Mouse (Mus musculus) embryonic facial prominence, embryonic 14.5 days (tissue): ENCODE data around the gene Rpl28. TPM values are rescaled to one million over a fixed set of nuclear protein-coding genes. Genes with fewer than 3 reads are reported as not detected.

Experiments
- ATAC-seq: fragments of 200-750 bp; cut with Nextera tagmentation; 2 replicates; pipeline ENCODE4 v1.8.0; 2017; ENCODE audit warnings: low read depth, moderate number of reproducible peaks, moderate TSS enrichment
- DNase-seq: peaks from one replicate; pipeline ENCODE4 v3.0.0-alpha.2; 2015; ENCODE audit warnings: low spot score
- H3K27ac ChIP-seq: fragments of 300-500 bp; sonication (generic); replicated peaks from 2 replicates; pipeline ENCODE4 v1.5.1; 2014; ENCODE audit warnings: low read depth, mild to moderate bottlenecking, low read length, moderate library complexity
- H3K27me3 ChIP-seq: fragments of 300-500 bp; sonication (generic); replicated peaks from 2 replicates; pipeline ENCODE4 v1.6.1; 2014; ENCODE audit warnings: low read length; ENCODE audit not compliant: control insufficient read depth, insufficient read depth
- H3K36me3 ChIP-seq: fragments of 300-500 bp; sonication (generic); 2 replicates; pipeline ENCODE4 v1.6.1; 2014; ENCODE audit warnings: low read length, mixed read lengths; ENCODE audit not compliant: control insufficient read depth, insufficient read depth
- H3K4me1 ChIP-seq: fragments of 300-500 bp; sonication (generic); 2 replicates; pipeline ENCODE4 v1.6.1; 2014; ENCODE audit warnings: antibody characterized with exemption, low read length; ENCODE audit not compliant: control insufficient read depth, insufficient read depth
- H3K4me2 ChIP-seq: fragments of 300-500 bp; sonication (generic); 2 replicates; pipeline ENCODE4 v1.6.1; 2014; ENCODE audit warnings: low read depth, mild to moderate bottlenecking, low read length, moderate library complexity, mixed read lengths
- H3K4me3 ChIP-seq: fragments of 300-500 bp; sonication (generic); 2 replicates; pipeline ENCODE4 v1.5.1; 2014; ENCODE audit warnings: low read depth, mild to moderate bottlenecking, low read length
- H3K9ac ChIP-seq: fragments of 300-500 bp; sonication (generic); 2 replicates; pipeline ENCODE4 v1.6.1; 2014; ENCODE audit warnings: low read depth, mild to moderate bottlenecking, low read length, moderate library complexity, mixed read lengths
- H3K9me3 ChIP-seq: fragments of 300-500 bp; sonication (generic); 2 replicates; pipeline ENCODE4 v1.6.1; 2016; ENCODE audit warnings: low read length; ENCODE audit not compliant: control insufficient read depth
- whole genome bisulfite sequencing: fragments of 180-500 bp; shearing (Covaris S2); extraction: QIAGEN DNeasy Blood & Tissue Kit; methylation state at CpG from one replicate; pipeline ENCODE4 v1.1.7; 2014; 5-methylcytosine and 5-hydroxymethylcytosine counted together
- polyA plus RNA-seq: library from polyadenylated mRNA; unstranded; fragments of >200 nt; fragmentation: Nextera tagmentation; extraction: Ambion mirVana; gene quantifications from 2 replicates; pipeline ENCODE4 v1.2.1, GENCODE M21; 2014

Gene Rpl28
- 275 and 300 TPM in 2 replicates for polyA plus RNA-seq

- no peaks in the 10 kb centered on the region; the same call in 1 of the 2 replicates for H3K27me3 ChIP-seq
- 2% methylated on average over 41 of the region's 54 CpGs for WGBS
- ATAC-seq, result peak; percentile 95
- H3K9ac ChIP-seq, result peak within 1 kb of the TSS; percentile 99
- peaks cover 40% of the 10 kb centered on the region for H3K36me3 ChIP-seq
- H3K4me1 ChIP-seq, result peaks cover 10% of the 10 kb centered on the region
- H3K4me2 ChIP-seq, result peak within 1 kb of the TSS; percentile 95
- peak within 1 kb of the TSS; percentile 96 for H3K27ac ChIP-seq
- H3K4me3 ChIP-seq, result peak within 1 kb of the TSS; percentile 91
- H3K9me3 ChIP-seq, result no peaks in the 10 kb centered on the region
- DNase-seq, result peak; percentile 99
Measured at GRCm38 (mm10) chr7:4792278-4793212, at the start of gene Rpl28. Rpl28 (plus strand) TSS chr7:4792874.

GRCm38 (mm10) chr7:4743354-4743753 lies 49.3 kb upstream of the Rpl28 start:
- DNase-seq (no peak), ATAC-seq (no peak)
- H3K9me3 ChIP-seq, result no peaks in the 10 kb centered on the region
- H3K27me3 ChIP-seq, result no peaks in the 10 kb centered on the region
- H3K36me3 ChIP-seq, result peaks cover 48% of the 10 kb centered on the region
- H3K4me2 ChIP-seq, result no peak overlapping the region
- H3K4me3 ChIP-seq, result no peak overlapping the region
- peaks cover 18% of the 10 kb centered on the region for H3K4me1 ChIP-seq
- H3K27ac ChIP-seq, result no peak overlapping the region
- WGBS, result 66% methylated on average over 2 of the region's 2 CpGs
- no peak overlapping the region for H3K9ac ChIP-seq

GRCm38 (mm10) chr7:4744886-4745285 lies 47.8 kb upstream of the Rpl28 start:
- Histone ChIP-seq H3K27me3 (no peaks in the 10 kb centered on the region), H3K4me1 (peaks cover 13% of the 10 kb centered on the region), H3K4me2 (no peak overlapping the region), H3K36me3 (peaks cover 48% of the 10 kb centered on the region), H3K9ac (no peak overlapping the region), H3K9me3 (no peaks in the 10 kb centered on the region), H3K27ac (no peak overlapping the region), H3K4me3 (no peak overlapping the region)
- WGBS, result 95% methylated on average over 6 of the region's 6 CpGs
- ATAC-seq, result no peak
- no peak for DNase-seq

GRCm38 (mm10) chr7:4746326-4746980 lies 46.2 kb upstream of the Rpl28 start:
- ATAC-seq, result no peak
- Histone ChIP-seq H3K36me3 (peaks cover 48% of the 10 kb centered on the region), H3K4me2 (no peak overlapping the region), H3K9me3 (no peaks in the 10 kb centered on the region), H3K4me1 (peaks cover 5% of the 10 kb centered on the region; the same call in 1 of the 2 replicates), H3K4me3 (no peak overlapping the region), H3K27me3 (no peaks in the 10 kb centered on the region), H3K9ac (no peak overlapping the region), H3K27ac (no peak overlapping the region)
- DNase-seq, result no peak
- WGBS, result 82% methylated on average over 22 of the region's 22 CpGs

- ATAC-seq (no peak), DNase-seq (no peak)
- Histone ChIP-seq H3K4me1 (peaks cover 9% of the 10 kb centered on the region), H3K36me3 (peaks cover 42% of the 10 kb centered on the region), H3K27me3 (no peaks in the 10 kb centered on the region), H3K27ac (no peak overlapping the region), H3K4me3 (no peak overlapping the region), H3K4me2 (no peak overlapping the region), H3K9me3 (no peaks in the 10 kb centered on the region), H3K9ac (no peak overlapping the region)
- 79% methylated on average over 8 of the region's 9 CpGs for WGBS
Measured at GRCm38 (mm10) chr7:4747156-4747899, 45.3 kb upstream of the Rpl28 start.

GRCm38 (mm10) chr7:4748321-4748720 lies 44.4 kb upstream of the Rpl28 start:
- no peak overlapping the region for H3K4me2 ChIP-seq
- H3K36me3 ChIP-seq, result peaks cover 32% of the 10 kb centered on the region
- DNase-seq, result no peak
- no peak overlapping the region for H3K9ac ChIP-seq
- no peak overlapping the region for H3K4me3 ChIP-seq
- H3K27ac ChIP-seq, result no peak overlapping the region
- ATAC-seq, result no peak
- H3K9me3 ChIP-seq, result no peaks in the 10 kb centered on the region
- H3K27me3 ChIP-seq, result no peaks in the 10 kb centered on the region
- WGBS, result 83% methylated on average over 4 of the region's 4 CpGs
- H3K4me1 ChIP-seq, result peaks cover 14% of the 10 kb centered on the region

GRCm38 (mm10) chr7:4749169-4749568 lies 43.5 kb upstream of the Rpl28 start:
- ATAC-seq, result no peak
- Histone ChIP-seq H3K4me3 (no peak overlapping the region), H3K4me1 (peaks cover 14% of the 10 kb centered on the region), H3K9ac (no peak overlapping the region), H3K27me3 (no peaks in the 10 kb centered on the region), H3K36me3 (peaks cover 25% of the 10 kb centered on the region), H3K9me3 (no peaks in the 10 kb centered on the region), H3K27ac (no peak overlapping the region), H3K4me2 (no peak overlapping the region)
- DNase-seq, result no peak
- 80% methylated on average over 2 of the region's 2 CpGs for WGBS
